Mouse (Mus musculus): ENCODE results near the gene Crybg3. TPM values are rescaled to one million over a fixed set of nuclear protein-coding genes. Genes with fewer than 3 reads are reported as not detected.

The Crybg3 gene
- polyA plus RNA-seq, 1 experiment from 2014 or later, result 19.8 TPM

GRCm38 (mm10) chr16:59569837-59570236 is 30.9 kb downstream of the Crybg3 start:
- Histone ChIP-seq H3K27me3 (ENCODE audit: control insufficient read depth, insufficient read depth, low read length) (no peaks in the 10 kb centered on the region), H3K9ac (ENCODE audit: low read depth, low read length) (no peak overlapping the region), H3K4me3 (ENCODE audit: low read depth, low read length) (no peak overlapping the region), H3K4me1 (ENCODE audit: control insufficient read depth, insufficient read depth, low read length) (peaks cover 32% of the 10 kb centered on the region), H3K27ac (ENCODE audit: low read depth, low read length) (peak overlapping the region; percentile 57), H3K36me3 (ENCODE audit: control insufficient read depth, insufficient read depth, low read length) (peaks cover 3% of the 10 kb centered on the region; the same call in 1 of the 2 replicates), H3K9me3 (replicated peaks; ENCODE audit: control insufficient read depth, low read length) (no peaks in the 10 kb centered on the region), H3K4me2 (no peak overlapping the region)
- peak; percentile 36; the same call in 1 of the 2 replicates for ATAC-seq (replicated peaks; ENCODE audit: insufficient number of reproducible peaks, low FRiP score, low TSS enrichment)
- 50% methylated on average over 8 of the region's 8 CpGs for WGBS (ENCODE audit: insufficient replicate concordance)

GRCm38 (mm10) chr16:59567721-59568381 is 32.9 kb downstream of the Crybg3 start:
- Histone ChIP-seq H3K4me1 (ENCODE audit: control insufficient read depth, insufficient read depth, low read length) (peaks cover 32% of the 10 kb centered on the region), H3K4me3 (ENCODE audit: low read depth, low read length) (no peak overlapping the region), H3K27ac (ENCODE audit: low read depth, low read length) (0 out of 2 replicates have a peak overlapping the region, but pooled peaks have one; percentile 29), H3K9ac (ENCODE audit: low read depth, low read length) (no peak overlapping the region), H3K9me3 (replicated peaks; ENCODE audit: control insufficient read depth, low read length) (no peaks in the 10 kb centered on the region), H3K4me2 (no peak overlapping the region), H3K27me3 (ENCODE audit: control insufficient read depth, insufficient read depth, low read length) (no peaks in the 10 kb centered on the region), H3K36me3 (ENCODE audit: control insufficient read depth, insufficient read depth, low read length) (peaks cover 3% of the 10 kb centered on the region; the same call in 1 of the 2 replicates)
- 69% methylated on average over 9 of the region's 10 CpGs for WGBS (ENCODE audit: insufficient replicate concordance)
- 0 out of 2 replicates have a peak, but pooled peaks have one; percentile 16 for ATAC-seq (replicated peaks; ENCODE audit: insufficient number of reproducible peaks, low FRiP score, low TSS enrichment)

GRCm38 (mm10) chr16:59566437-59566836 is 34.3 kb downstream of the Crybg3 start:
- H3K4me2 ChIP-seq, result peak overlapping the region; percentile 14; the same call in 1 of the 2 replicates
- no peak for ATAC-seq (replicated peaks; ENCODE audit: insufficient number of reproducible peaks, low FRiP score, low TSS enrichment)
- 49% methylated on average over 4 of the region's 4 CpGs for WGBS (ENCODE audit: insufficient replicate concordance)

GRCm38 (mm10) chr16:59565631-59566030 is 35.1 kb downstream of the Crybg3 start:
- Histone ChIP-seq H3K9ac (ENCODE audit: low read depth, low read length) (no peak overlapping the region), H3K4me3 (ENCODE audit: low read depth, low read length) (no peak overlapping the region), H3K4me2 (no peak overlapping the region), H3K4me1 (ENCODE audit: control insufficient read depth, insufficient read depth, low read length) (peaks cover 32% of the 10 kb centered on the region), H3K9me3 (replicated peaks; ENCODE audit: control insufficient read depth, low read length) (no peaks in the 10 kb centered on the region), H3K27ac (ENCODE audit: low read depth, low read length) (no peak overlapping the region), H3K36me3 (ENCODE audit: control insufficient read depth, insufficient read depth, low read length) (peaks cover 3% of the 10 kb centered on the region; the same call in 1 of the 2 replicates), H3K27me3 (ENCODE audit: control insufficient read depth, insufficient read depth, low read length) (no peaks in the 10 kb centered on the region)
- 81% methylated on average over 2 of the region's 2 CpGs for whole genome bisulfite sequencing (ENCODE audit: insufficient replicate concordance)
- ATAC-seq (replicated peaks; ENCODE audit: insufficient number of reproducible peaks, low FRiP score, low TSS enrichment), result no peak

More at GRCm38 (mm10) chr16:59566437-59566836, 34.3 kb downstream of the Crybg3 start:
- Histone ChIP-seq H3K36me3 (ENCODE audit: control insufficient read depth, insufficient read depth, low read length) (peaks cover 3% of the 10 kb centered on the region; the same call in 1 of the 2 replicates), H3K4me1 (ENCODE audit: control insufficient read depth, insufficient read depth, low read length) (peaks cover 32% of the 10 kb centered on the region), H3K4me3 (ENCODE audit: low read depth, low read length) (no peak overlapping the region), H3K9ac (ENCODE audit: low read depth, low read length) (no peak overlapping the region), H3K27ac (ENCODE audit: low read depth, low read length) (no peak overlapping the region), H3K9me3 (replicated peaks; ENCODE audit: control insufficient read depth, low read length) (no peaks in the 10 kb centered on the region), H3K27me3 (ENCODE audit: control insufficient read depth, insufficient read depth, low read length) (no peaks in the 10 kb centered on the region)

- no peaks in the 10 kb centered on the region for H3K27me3 ChIP-seq (ENCODE audit: control insufficient read depth, insufficient read depth, low read length)
- no peak overlapping the region for H3K4me2 ChIP-seq
- 72% methylated on average over 5 of the region's 5 CpGs for WGBS (ENCODE audit: insufficient replicate concordance)
- peaks cover 7% of the 10 kb centered on the region; the same call in 1 of the 2 replicates for H3K36me3 ChIP-seq (ENCODE audit: control insufficient read depth, insufficient read depth, low read length)
- no peak overlapping the region for H3K9ac ChIP-seq (ENCODE audit: low read depth, low read length)
- H3K4me1 ChIP-seq (ENCODE audit: control insufficient read depth, insufficient read depth, low read length), result peaks cover 19% of the 10 kb centered on the region
- H3K9me3 ChIP-seq (replicated peaks; ENCODE audit: control insufficient read depth, low read length), result no peaks in the 10 kb centered on the region
- H3K4me3 ChIP-seq (ENCODE audit: low read depth, low read length), result no peak overlapping the region
- ATAC-seq (replicated peaks; ENCODE audit: insufficient number of reproducible peaks, low FRiP score, low TSS enrichment), result no peak
- H3K27ac ChIP-seq (ENCODE audit: low read depth, low read length), result no peak overlapping the region
These were observed 36.8 kb downstream of the Crybg3 start for GRCm38 (mm10) chr16:59564025-59564424.

GRCm38 (mm10) chr16:59559300-59560200 is 41.2 kb downstream of the Crybg3 start:
- no peak for ATAC-seq (replicated peaks; ENCODE audit: insufficient number of reproducible peaks, low FRiP score, low TSS enrichment)
- Histone ChIP-seq H3K9me3 (replicated peaks; ENCODE audit: control insufficient read depth, low read length) (no peaks in the 10 kb centered on the region), H3K4me2 (no peak overlapping the region), H3K36me3 (ENCODE audit: control insufficient read depth, insufficient read depth, low read length) (peaks cover 12% of the 10 kb centered on the region), H3K27ac (ENCODE audit: low read depth, low read length) (no peak overlapping the region), H3K9ac (ENCODE audit: low read depth, low read length) (no peak overlapping the region), H3K27me3 (ENCODE audit: control insufficient read depth, insufficient read depth, low read length) (no peaks in the 10 kb centered on the region), H3K4me1 (ENCODE audit: control insufficient read depth, insufficient read depth, low read length) (no peaks in the 10 kb centered on the region), H3K4me3 (ENCODE audit: low read depth, low read length) (no peak overlapping the region)
- 64% methylated on average over 22 of the region's 22 CpGs for WGBS (ENCODE audit: insufficient replicate concordance)

- Histone ChIP-seq H3K4me1 (ENCODE audit: control insufficient read depth, insufficient read depth, low read length) (no peaks in the 10 kb centered on the region), H3K9me3 (replicated peaks; ENCODE audit: control insufficient read depth, low read length) (no peaks in the 10 kb centered on the region), H3K4me3 (ENCODE audit: low read depth, low read length) (no peak overlapping the region), H3K27me3 (ENCODE audit: control insufficient read depth, insufficient read depth, low read length) (no peaks in the 10 kb centered on the region), H3K36me3 (ENCODE audit: control insufficient read depth, insufficient read depth, low read length) (peaks cover 14% of the 10 kb centered on the region), H3K4me2 (no peak overlapping the region), H3K9ac (ENCODE audit: low read depth, low read length) (no peak overlapping the region), H3K27ac (ENCODE audit: low read depth, low read length) (no peak overlapping the region)
- WGBS (ENCODE audit: insufficient replicate concordance), result 85% methylated on average over 10 of the region's 10 CpGs
- no peak for ATAC-seq (replicated peaks; ENCODE audit: insufficient number of reproducible peaks, low FRiP score, low TSS enrichment)
These were observed 41.9 kb downstream of the Crybg3 start for GRCm38 (mm10) chr16:59558916-59559299.

GRCm38 (mm10) chr16:59553490-59554161 is 47.2 kb downstream of the Crybg3 start:
- Histone ChIP-seq H3K36me3 (ENCODE audit: control insufficient read depth, insufficient read depth, low read length) (peaks cover 15% of the 10 kb centered on the region), H3K4me1 (ENCODE audit: control insufficient read depth, insufficient read depth, low read length) (0 out of 2 replicates have a peak, but pooled peaks cover 2% of the 10 kb centered on the region), H3K27ac (ENCODE audit: low read depth, low read length) (no peak overlapping the region), H3K4me2 (no peak overlapping the region), H3K4me3 (ENCODE audit: low read depth, low read length) (no peak overlapping the region), H3K9me3 (replicated peaks; ENCODE audit: control insufficient read depth, low read length) (no peaks in the 10 kb centered on the region), H3K27me3 (ENCODE audit: control insufficient read depth, insufficient read depth, low read length) (no peaks in the 10 kb centered on the region), H3K9ac (ENCODE audit: low read depth, low read length) (no peak overlapping the region)
- WGBS (ENCODE audit: insufficient replicate concordance), result 76% methylated on average over 12 of the region's 12 CpGs
- no peak for ATAC-seq (replicated peaks; ENCODE audit: insufficient number of reproducible peaks, low FRiP score, low TSS enrichment)
